Mouse (Mus musculus) cerebellum, adult 11 months (tissue): ENCODE results near the gene Cacna1d.

Experiments
- DNase-seq: peaks from one replicate; pipeline ENCODE4 v3.0.0; 2022

Gene Cacna1d

DNA sequence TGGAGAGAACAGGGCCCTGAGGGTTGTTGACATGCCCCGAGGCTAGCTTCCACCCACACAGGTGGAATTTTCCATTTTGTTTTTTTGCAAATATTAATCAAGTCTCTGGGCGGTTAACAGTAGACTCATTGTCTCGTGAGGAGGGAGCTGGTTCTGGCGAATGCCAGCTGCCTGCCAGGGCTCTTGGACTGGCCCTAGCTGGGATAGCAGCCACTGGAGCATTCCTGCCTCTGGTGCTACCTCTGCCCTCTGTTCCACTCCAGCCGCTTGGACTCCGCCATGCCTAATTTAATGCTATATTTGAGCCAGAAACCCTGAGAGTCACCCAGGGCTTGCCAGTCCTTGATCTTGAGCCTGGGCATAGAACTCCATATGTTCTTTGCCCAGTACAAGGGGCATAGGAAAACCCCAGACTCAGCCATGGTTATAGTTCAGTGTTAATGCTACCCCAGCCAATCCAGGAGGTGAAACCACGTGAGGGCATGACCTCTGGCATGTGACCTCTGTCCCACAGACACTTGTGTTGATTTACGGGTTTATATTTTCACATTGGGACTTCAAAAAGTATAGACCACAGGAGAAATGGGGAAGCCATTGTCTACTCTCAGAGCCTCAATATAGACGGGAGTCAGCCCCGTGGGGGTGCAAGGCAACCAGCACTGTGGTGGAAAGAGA lies 479.2 kb downstream of the Cacna1d start:
- DNase-seq, result no peak

GRCm38 (mm10) chr14:30009864-30010560 lies 481.2 kb downstream of the Cacna1d start:
- no peak for DNase-seq

DNA sequence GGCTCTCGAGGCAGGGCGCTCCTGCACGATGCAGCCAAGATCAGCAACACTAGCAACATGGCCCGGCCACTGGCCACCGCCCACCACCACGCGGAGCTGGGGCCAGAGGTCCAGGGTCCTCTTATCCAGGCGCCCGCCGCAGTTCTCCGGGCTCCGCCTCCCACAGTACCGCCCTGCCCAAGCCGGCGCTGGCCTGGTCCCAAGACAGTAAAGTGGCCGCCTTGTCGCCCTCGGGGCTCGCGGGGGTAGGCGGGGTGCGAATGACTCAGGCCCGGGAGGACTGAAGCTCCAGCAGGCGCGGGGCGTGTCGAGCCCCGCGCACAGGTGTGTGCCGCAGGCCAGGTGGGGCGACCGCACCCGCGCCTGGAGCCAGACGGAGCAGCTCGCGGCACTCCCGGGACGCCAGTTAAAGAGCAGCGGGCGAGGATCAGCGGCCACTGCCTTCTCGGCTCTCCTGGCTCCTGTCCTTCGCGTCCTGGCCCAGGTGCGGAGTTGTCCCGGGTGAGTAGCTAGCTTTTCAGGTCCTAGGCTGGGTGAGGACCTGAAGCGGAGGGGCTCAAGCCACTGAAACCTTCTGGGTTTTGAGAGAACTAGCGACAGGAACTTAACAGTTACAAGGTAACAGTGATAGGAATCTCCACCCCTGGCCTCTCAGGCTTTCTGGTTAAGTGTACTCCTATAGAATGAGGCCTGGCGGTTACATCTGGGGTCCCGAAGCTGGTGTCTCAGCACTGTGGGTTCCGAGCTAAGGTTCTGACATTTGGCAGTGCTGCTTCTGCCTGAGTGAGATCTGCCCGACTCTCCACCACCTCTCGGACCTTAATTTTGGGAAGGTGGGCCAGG lies 482.3 kb downstream of the Cacna1d start, which contains the start of the genes Il17rb and Chdh:
Gene Il17rb, minus strand, starts transcription at position 164 of the 843 bp plus-strand sequence.
Gene Chdh, plus strand, starts transcription at position 291 of the 843 bp plus-strand sequence.
- peak; percentile 27 for DNase-seq

DNA sequence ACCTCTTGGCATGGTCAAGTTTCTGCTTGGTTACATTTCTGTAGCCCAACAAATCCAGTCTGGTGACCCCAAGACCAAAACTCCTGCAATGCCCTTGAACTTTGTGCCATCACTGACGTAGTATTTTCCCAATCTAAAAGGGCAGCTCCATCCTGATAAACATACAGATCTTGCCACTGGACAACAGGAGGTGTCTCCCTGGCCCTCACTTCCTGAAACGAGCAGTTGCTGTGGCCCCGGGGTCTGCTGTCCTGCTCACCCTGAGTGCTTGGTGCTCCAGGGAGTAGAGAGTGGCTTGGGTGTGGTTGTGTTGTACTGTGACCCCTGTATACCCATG lies 491.8 kb downstream of the Cacna1d start:
- no peak for DNase-seq

DNA sequence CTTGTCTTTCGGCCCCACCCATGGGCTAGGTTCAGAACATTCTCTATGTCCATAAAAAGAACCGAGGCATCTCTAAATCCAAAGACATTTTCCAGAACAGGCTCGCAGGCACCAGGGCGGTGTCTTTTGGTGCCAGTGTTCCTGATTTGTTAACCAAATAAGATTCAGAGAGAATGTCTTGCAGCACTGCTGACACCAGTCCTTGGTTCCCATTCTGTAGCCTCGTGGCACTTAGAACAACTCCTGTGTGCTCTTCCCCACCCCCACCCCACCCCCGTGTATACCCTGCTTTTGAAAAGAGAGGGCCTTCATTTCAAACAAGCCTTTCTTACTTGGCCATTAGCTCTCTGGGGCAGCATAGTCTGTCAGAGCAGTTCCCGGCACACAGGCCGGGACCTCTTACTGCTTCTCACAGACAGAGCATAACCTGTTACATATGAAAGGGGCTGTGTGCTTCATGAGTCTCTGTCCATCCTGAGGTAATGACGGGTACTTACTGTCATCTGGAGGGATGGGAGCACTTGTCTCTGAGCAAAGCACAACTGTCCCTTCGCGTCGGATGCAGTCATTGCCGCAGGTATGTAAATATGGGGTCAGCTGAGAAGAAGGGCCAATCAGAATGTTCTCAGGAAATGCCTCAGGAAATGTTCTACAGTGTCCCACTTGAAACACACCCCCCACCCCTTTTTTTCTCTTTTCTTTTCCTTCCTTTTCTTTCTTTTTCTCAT lies 492.3 kb downstream of the Cacna1d start:
- no peak for DNase-seq

- no peak for DNase-seq
Observed at GRCm38 (mm10) chr14:29997345-29997744, 493.9 kb downstream of the Cacna1d start.

DNA sequence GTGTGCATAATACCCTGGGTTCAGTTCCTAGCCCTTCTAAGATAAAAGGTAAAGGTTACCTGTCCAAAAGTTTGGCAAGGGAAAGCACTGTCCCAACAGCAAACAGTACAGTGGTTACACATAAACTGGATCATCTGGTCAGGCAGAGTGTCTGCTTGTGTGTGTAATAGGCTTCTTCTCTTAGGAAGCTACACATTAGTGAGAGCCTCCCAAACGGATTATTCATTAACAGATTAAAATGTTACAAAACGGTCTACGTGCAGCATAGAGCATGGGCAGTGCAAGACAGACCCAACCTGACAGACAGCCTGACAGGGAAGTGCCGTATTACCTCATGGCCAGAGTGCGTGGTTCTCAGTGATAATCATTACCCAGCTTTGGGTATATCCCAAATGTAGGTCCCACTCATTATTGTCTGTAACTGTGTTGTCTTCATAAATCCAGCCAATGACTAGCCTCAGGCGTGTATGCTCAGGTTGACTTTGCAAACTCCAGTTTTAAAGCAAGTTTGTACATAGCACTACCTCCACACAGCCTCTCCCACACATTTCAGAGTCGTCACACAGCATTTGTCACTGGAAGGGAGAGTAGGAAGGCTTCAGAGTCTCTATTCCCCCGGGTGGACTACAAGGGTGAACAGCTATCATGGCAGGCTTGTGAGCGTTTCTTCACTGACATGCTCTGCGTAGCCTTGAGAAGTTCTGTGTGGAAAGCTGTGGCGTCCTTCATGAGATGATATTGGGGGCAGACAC lies 495.1 kb downstream of the Cacna1d start:
- DNase-seq, result no peak

DNA sequence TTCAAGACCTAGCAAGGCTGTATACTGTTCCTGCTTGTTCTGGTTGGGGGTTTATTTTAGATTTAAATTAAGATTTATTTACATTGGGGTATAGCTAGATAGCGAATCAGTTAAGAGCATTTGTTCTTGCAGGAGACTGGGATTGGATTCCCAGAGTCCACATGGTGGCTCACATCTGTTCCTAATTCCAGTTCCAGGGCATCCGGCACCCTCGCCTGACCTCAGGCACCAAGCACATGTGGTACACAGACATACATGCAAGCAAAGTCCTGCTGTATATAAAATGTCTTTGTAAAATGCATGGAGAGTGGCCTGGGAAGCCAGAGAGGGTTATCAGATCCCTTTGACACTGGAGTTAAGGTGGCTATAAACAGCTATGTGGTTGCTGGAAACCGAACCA lies 496.3 kb downstream of the Cacna1d start:
- DNase-seq, result no peak
